Mouse (Mus musculus): ENCODE data around the gene 1700017N19Rik. TPM values are rescaled to one million over a fixed set of nuclear protein-coding genes. Genes with fewer than 3 reads are reported as not detected.

1700017N19Rik gene
- polyA plus RNA-seq (2015; fragmentation: Illumina TruSeq; extraction: RNeasy Lipid Tissue Mini Kit (QIAGEN cat#74804); ENCODE audit: insufficient read depth, low replicate concordance): not detected

GRCm38 (mm10) chr10:100590323-100590722 is at the start of gene 1700017N19Rik, which contains the start of gene 4930430F08Rik:
1700017N19Rik (plus strand) TSS chr10:100590484.
4930430F08Rik (minus strand) TSS chr10:100590423.

Other genes with a start within 250 kb of the 1700017N19Rik start
- not detected for gene Gm4302, start 249.6 kb upstream of the 1700017N19Rik start, polyA plus RNA-seq (2015; fragmentation: Illumina TruSeq; extraction: RNeasy Lipid Tissue Mini Kit (QIAGEN cat#74804); ENCODE audit: insufficient read depth, low replicate concordance)
- gene Gm4303, start 244.5 kb upstream of the 1700017N19Rik start, polyA plus RNA-seq (2015; fragmentation: Illumina TruSeq; extraction: RNeasy Lipid Tissue Mini Kit (QIAGEN cat#74804); ENCODE audit: insufficient read depth, low replicate concordance): not detected
- not detected for gene Gm4305, start 239.4 kb upstream of the 1700017N19Rik start, polyA plus RNA-seq (2015; fragmentation: Illumina TruSeq; extraction: RNeasy Lipid Tissue Mini Kit (QIAGEN cat#74804); ENCODE audit: insufficient read depth, low replicate concordance)
- gene Gm4307, start 229.1 kb upstream of the 1700017N19Rik start, polyA plus RNA-seq (2015; fragmentation: Illumina TruSeq; extraction: RNeasy Lipid Tissue Mini Kit (QIAGEN cat#74804); ENCODE audit: insufficient read depth, low replicate concordance): not detected
- gene Gm4312, start 207.9 kb upstream of the 1700017N19Rik start, polyA plus RNA-seq (2015; fragmentation: Illumina TruSeq; extraction: RNeasy Lipid Tissue Mini Kit (QIAGEN cat#74804); ENCODE audit: insufficient read depth, low replicate concordance): not detected
- 7.8 TPM for gene Tmtc3, start 103.1 kb upstream of the 1700017N19Rik start, polyA plus RNA-seq (2015; fragmentation: Illumina TruSeq; extraction: RNeasy Lipid Tissue Mini Kit (QIAGEN cat#74804); ENCODE audit: insufficient read depth, low replicate concordance)
- 6.2 TPM for gene Cep290, start 102.9 kb upstream of the 1700017N19Rik start, polyA plus RNA-seq (2015; fragmentation: Illumina TruSeq; extraction: RNeasy Lipid Tissue Mini Kit (QIAGEN cat#74804); ENCODE audit: insufficient read depth, low replicate concordance)
- 11.9 TPM for gene 4930430F08Rik, start 61 bp upstream of the 1700017N19Rik start, polyA plus RNA-seq (2015; fragmentation: Illumina TruSeq; extraction: RNeasy Lipid Tissue Mini Kit (QIAGEN cat#74804); ENCODE audit: insufficient read depth, low replicate concordance)

Data from spleen, adult 10 weeks (tissue).